Mouse (Mus musculus): ENCODE data around the gene Nin.
A peak's percentile ranks its signal among the peaks of the same experiment; 100 is the strongest.

Nin gene

DNA sequence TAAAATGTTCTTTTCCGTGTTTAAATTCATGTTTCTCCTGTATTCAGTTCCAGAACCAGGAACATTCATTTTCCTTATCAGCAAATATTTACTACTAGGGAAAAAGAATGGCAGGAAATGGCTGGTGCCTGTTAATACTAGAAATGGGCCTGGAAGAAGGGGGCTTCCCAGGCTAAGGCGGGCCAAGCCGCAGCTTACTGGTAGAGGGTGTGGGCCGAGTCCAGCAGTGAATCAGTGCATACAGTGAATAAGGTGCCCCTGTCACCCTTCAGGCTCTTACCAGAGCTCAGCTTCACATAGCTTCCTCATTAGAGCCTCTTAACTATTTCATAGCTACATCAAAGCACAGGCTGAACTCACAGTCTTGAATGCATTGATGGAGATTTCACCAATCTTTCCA, 89.9 kb downstream of the Nin start:
- no peak for DNase-seq (ENCODE audit: low read depth in 1 of 2, low spot score in 2 of 2)

DNA sequence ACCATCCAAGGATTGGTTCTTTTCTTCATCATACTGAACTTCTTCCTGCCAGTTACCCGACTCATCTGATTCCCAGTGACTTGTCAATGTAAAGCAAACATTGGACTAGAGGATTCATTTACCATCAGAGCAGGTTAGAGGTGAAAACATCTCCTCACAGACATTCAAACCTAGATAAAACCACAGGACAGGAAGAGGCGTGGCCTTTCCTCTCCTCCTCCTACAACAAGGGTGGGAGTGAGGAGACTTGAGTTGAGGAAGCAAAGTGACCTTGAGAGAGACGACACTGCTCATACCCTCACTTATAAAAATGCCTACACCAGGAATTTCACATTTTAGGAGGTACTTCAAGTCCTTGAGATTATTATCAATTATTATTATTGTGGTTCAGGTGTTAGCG, 95.4 kb downstream of the Nin start:
- no peak for DNase-seq (ENCODE audit: low read depth in 1 of 2, low spot score in 2 of 2)

GRCm38 (mm10) chr12:70015936-70016335, 97.6 kb downstream of the Nin start:
- DNase-seq (ENCODE audit: low read depth in 1 of 2, low spot score in 2 of 2), result no peak

DNA sequence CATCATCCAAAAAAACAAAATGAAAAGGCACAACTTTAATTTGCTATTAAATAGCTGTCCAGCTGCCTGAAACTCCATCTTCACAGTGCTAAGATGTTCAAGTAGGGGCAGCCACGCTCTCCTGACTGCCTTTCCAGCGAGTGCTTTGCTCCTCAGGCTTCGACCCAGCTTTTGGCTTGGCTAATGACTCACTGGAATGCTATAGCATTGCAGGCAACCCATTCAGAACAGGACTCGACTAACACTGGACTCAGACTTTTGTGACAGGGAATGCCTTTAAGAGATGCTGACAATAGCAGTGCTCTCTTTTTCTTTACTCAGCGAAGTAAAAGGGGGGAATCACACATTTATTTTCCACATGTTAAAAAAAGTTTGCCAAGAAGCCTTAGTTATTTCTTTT, 101.8 kb downstream of the Nin start:
- DNase-seq (ENCODE audit: low read depth in 1 of 2, low spot score in 2 of 2), result no peak

DNA sequence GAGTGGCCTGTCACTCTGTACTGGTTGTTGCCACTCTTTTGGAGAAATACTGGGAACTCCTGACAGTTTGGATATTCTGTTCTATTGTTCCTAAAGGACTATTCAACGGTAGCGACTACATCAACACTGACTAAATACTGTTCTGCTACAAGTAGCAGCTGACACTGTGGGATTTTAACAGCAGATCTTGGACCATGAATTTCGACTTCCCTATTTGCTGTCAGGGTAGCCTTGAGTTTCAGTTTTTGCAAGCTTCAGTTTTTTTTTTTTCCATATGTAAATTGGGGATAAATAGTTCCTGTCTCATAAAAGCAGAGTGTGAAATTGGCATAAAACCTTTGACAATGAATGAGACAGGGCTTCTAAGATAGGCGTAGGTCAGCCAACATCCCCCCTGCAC, 103.2 kb downstream of the Nin start:
- DNase-seq (ENCODE audit: low read depth in 1 of 2, low spot score in 2 of 2), result no peak

DNA sequence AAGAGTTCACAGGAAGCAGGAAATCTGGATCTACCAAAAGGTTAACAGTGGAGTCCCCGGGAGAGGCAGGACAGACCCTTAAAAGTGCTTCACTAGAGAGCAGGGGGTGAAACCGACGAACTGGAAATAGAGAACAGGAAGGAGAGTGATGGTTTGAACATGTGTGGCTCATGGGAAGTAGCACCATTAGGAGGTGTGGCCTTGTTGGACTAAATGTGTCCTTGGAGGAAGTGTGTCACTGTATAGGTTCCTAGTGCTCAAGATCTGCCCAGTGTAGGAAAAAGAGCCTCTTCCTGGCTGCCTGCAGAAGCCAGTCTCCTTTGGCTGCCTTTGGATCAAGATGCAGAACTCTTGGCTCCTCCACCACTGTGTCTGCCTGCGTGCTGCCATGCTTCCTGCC, 108.4 kb downstream of the Nin start:
- DNase-seq (ENCODE audit: low read depth in 1 of 2, low spot score in 2 of 2), result no peak

DNA sequence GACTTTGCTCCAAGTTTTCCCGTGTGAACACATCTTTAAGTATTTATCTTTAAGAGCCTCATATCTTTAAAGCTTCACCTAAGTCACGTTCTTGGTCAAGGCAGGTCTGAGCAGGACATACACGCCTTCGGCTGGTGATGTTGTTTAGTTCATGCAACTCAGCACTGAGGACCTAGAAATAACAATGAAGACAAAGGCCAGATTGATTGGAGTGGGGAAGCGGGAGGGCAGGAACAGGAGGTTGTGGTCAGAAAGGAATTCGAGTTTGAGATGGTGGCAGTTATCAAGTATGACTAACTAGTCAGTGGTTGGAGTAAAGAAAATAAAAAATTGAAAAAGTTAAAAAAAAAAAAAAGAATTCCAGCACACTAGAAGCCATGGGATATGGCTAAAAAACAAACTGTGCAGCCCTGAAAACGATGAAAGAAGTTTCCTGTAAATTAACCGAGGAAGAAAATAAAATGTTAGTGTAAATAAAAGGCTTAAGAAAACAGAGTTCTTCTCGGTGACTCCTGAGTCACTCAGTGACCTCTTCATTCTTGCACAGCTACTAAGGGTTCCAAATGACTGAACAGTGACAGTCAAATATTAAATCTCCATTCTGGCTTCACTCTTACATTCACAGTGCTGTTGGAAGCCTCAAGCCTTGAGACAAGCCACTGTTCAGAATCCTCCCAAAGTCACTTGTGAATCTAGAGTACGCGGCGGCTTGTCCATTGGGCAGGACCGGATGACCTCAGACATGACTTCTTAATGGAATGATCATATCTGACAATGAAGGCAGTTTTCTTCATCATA, 115.1 kb downstream of the Nin start:
- no peak for DNase-seq (ENCODE audit: low read depth in 1 of 2, low spot score in 2 of 2)

DNA sequence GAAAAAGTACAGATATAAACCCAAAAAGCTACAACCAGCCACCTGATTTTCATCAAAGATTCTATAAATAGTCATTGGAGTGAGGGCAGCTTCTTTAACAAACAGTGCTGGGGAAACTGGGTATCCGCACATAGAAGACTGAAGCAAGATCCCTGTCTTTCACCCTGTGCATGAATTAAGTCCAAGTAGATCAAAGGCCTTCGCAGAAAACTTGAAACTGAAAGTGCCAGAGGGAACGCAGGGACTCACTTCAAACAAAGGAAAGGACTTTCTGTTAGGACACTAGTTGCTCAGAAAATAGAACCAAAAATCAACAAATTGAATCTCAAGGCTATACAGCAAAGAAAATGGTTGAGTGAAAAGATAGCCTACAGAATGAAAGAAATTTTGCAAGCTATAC, 118.1 kb downstream of the Nin start:
- DNase-seq (ENCODE audit: low read depth in 1 of 2, low spot score in 2 of 2), result no peak

DNA sequence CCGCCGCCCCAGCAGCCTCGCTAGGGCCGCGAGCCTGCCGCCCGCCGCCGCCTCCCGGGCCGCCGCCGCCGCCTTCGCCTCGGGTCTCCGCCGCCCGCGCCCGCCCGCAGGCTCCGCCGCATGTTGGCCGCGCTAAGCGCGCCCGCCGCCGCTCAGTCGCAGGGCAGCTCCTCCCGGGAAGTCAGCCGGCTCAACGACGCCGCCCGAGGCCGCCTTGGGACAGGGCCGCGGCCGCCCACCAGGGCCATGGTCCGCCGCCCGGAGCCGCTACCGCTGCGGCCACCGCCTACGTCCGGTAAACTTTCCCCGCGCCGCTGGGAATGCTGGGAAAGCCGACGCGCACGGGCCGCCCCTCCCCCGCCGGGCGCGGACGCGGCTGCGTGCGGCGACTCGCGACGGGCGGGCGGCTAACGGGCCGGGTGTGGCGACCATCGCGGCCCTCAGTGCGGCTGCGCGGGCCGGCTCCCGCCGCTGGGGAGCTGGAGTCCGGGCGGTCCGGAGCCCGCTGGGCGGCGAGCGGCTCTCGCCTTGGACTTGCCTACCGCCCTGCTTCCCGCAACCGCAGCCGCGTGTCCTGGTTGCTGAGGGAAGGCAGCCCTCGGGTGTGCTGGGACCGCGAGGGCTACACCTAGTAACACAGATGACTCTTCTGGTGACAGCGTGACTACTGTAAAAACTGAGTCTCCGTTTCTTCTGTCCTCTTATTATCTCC, 126.6 kb downstream of the Nin start, which contains the start of gene Sav1:
TSS of gene Sav1 (minus strand) at position 217 of the 712 bp plus-strand sequence.
- DNase-seq (ENCODE audit: low read depth in 1 of 2, low spot score in 2 of 2), result peak; percentile 40 to 70

- DNase-seq (ENCODE audit: low read depth in 1 of 2, low spot score in 2 of 2), result no peak
Observed at GRCm38 (mm10) chr12:69986241-69986762, 127.2 kb downstream of the Nin start.

- DNase-seq (ENCODE audit: low read depth in 1 of 2, low spot score in 2 of 2), result no peak
Observed at GRCm38 (mm10) chr12:69985546-69985945, 128.0 kb downstream of the Nin start.

- no peak for DNase-seq (ENCODE audit: low read depth in 1 of 2, low spot score in 2 of 2)
Observed at GRCm38 (mm10) chr12:69982874-69983273, 130.6 kb downstream of the Nin start.

DNA sequence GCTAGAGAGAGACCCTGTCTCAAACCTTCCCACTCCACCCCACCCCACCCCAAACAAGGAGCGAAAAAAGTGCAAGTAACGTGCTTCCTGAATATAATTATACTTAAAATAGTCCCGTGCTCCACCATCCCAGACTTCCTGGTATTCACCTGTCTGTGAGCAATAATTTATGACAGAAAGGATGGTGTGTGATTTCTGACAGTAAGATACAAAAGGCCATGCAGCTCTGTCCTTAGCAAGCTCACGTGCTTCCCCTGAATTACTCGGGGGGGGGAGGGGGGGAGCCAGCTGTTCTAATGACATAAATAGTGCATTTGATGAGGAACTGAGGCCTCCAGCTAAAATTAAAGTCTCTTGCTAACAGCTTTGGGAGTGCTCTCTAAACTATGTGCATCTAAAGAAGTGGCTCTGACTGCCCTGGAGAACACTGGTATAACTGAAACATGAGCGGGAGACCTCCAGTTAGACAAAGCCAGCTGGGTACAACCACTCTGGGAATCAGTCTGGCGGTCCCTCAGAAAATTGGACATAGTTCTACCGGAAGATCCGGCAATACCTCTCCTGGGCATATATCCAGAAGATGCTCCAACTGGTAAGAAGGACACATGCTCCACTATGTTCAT, 136.0 kb downstream of the Nin start:
- no peak for DNase-seq (ENCODE audit: low read depth in 1 of 2, low spot score in 2 of 2)

DNA sequence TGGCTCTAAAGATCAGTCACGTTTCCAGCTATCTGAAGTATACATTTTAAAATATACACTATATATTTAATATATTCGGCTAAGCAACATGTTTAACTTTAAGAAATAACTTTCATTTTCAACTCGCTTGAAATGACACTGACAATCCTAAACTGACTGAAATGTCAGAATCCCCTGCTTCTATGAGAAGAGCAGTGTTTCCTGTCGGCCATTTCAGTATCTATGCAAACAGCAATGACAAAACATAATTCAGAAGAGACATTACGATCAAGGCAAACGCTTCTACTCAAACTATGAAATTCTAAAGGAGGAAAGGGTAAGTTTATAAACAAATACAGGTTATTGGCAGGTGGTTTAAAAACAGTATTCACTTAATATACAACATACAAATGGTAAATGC, 136.8 kb downstream of the Nin start:
- no peak for DNase-seq (ENCODE audit: low read depth in 1 of 2, low spot score in 2 of 2)

DNA sequence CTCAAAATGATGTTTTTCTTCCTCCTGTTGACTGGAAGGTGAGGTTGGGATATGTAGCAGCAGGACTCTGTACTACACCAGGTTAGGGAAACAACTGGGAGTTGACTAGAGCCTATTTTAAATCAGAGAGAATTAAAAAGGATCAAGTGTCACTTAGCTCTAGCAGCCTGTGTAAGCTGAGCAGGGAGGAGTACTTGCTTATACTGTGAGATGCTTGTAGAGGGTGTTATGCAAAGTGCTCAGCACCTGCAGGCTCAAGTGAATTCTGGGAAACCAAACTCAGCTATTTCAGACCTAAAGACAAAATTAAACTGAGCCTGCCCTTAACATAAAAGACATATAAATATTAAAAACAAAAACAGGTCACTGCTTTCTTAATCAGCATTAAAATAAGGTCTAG, 139.9 kb downstream of the Nin start:
- no peak for DNase-seq (ENCODE audit: low read depth in 1 of 2, low spot score in 2 of 2)

- DNase-seq (ENCODE audit: low read depth in 1 of 2, low spot score in 2 of 2), result no peak
Observed at GRCm38 (mm10) chr12:69968154-69968553, 145.4 kb downstream of the Nin start.

GRCm38 (mm10) chr12:69967112-69967511, 146.4 kb downstream of the Nin start:
- DNase-seq (ENCODE audit: low read depth in 1 of 2, low spot score in 2 of 2), result no peak

DNA sequence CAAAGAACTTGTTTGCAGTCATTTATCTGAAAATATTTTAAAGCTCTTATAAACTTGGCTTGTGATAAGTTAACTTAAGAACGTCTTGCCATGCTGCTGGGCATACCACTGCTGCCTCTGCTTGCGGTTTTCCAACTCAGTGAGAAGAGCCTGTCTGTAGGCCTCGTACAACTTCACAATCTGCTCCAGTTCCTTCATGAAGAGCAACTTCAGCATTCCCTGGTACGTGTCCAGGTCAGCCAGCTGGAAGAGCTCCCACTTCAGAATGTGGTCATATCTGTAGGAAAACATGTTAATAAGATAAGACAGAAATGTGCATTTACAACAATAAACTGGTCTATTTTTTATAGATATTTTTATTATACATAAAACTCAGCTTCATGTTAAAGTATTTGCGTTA, 147.4 kb downstream of the Nin start:
- no peak for DNase-seq (ENCODE audit: low read depth in 1 of 2, low spot score in 2 of 2)

- DNase-seq (ENCODE audit: low read depth in 1 of 2, low spot score in 2 of 2), result no peak
Observed at GRCm38 (mm10) chr12:69965644-69966043, 147.9 kb downstream of the Nin start.

DNA sequence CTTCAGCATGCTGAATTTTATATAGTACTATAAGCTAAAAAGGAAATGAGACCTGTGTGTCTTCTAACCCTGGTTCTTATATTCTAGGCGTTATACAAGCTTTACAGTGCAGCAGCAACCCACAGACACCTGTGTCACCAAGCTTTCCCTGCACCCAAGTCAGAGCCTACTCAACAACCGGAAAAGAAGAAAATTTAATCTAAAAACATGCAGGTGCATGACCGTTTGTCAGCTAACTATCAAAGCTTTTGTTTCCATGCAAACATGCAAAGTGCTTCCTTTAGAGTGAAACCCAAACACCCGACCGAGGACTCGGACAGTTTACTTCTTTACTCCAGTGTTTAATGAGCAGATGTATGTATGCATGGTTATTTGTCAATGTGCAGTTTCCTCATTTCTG, 150.4 kb downstream of the Nin start:
- DNase-seq (ENCODE audit: low read depth in 1 of 2, low spot score in 2 of 2), result no peak

DNA sequence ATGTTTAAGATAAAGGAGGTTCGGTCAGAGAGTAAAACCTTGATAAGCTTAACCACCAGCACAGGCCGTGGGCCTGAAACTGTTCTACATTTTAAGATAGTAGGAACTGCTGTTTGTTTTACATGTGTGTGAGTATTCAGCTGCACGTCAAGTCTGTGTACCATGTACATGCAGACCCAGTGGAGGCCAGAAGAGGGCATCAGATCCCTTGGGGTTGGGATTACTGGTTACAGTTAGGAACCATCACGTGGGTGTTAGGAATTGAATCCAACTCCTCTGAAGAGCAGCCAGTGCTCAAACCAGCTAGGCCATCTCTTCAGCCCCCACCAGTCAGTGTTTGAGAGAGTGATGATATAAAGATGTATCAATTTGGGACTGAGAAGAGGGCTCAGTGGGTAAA, 151.0 kb downstream of the Nin start:
- no peak for DNase-seq (ENCODE audit: low read depth in 1 of 2, low spot score in 2 of 2)

All from monocyte, adult 2 months (primary cell).